Mouse (Mus musculus) gastrocnemius, adult 2 months (tissue): ENCODE measurements around the gene Patz1. TPM values are rescaled to one million over a fixed set of nuclear protein-coding genes. Genes with fewer than 3 reads are reported as not detected.

Source experiments
- DNase-seq: peaks from one replicate; pipeline ENCODE4 v3.0.0; 2022
- H3K27ac ChIP-seq: fragments of 200-600 bp; 2 replicates; pipeline ENCODE4 v1.8.1; 2022; ENCODE audit warnings: mild to moderate bottlenecking
- H3K4me3 ChIP-seq: fragments of 200-600 bp; 2 replicates; pipeline ENCODE4 v1.8.1; 2022; ENCODE audit warnings: mild to moderate bottlenecking, moderate library complexity
- CTCF ChIP-seq: fragments of 200-600 bp; IDR thresholded peaks from 2 replicates; pipeline ENCODE4 v1.8.1; 2022; ENCODE audit warnings: antibody characterized with exemption, mild to moderate bottlenecking, moderate library complexity
- intact Hi-C: fragments of 180-260 bp; cut with DNase I; formaldehyde crosslinking; loops from one replicate; pipeline ENCODE4 v1.15.1; 2025
- total RNA-seq, 2 experiments: library from RNA; stranded (reverse); gene quantifications; 2 replicates each; pipeline ENCODE4 v1.2.3; 2021

The Patz1 gene
- total RNA-seq, 2 experiments from 2014 or later = 11.9 to 17.2 TPM

DNA sequence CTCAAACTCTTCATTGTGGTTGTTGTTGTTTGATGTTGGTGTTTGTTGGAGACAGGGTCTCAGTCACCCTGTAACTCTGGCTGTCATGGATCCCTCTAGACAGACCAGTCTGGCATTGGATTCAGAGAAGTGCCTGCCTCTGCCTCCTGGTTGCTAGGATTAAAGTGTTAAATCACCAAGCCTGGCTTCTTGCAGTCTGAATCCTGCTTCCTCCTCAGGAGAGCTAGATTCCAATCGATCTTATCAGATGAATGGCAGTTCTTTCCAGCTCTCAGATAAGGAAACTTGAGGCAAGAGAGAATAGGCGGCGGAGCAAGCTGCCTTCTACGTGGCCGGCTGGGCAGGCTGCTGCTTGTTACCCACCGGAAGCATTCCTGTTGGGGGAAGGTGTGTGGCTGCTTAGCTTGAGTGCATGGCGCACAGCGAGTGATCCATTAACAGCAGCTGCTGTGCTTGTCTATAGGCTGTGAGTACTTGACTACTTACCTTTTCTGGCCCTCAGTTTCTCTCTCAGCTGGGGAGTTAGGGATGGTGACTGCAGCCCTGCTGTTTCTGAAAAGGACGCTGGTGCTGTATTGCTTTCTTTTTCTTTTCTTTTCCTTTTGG, 46.1 kb downstream of the Patz1 start:
- DNase-seq = peak; percentile 20
- H3K27ac ChIP-seq = peak overlapping the region; percentile 92
- H3K4me3 ChIP-seq = peak overlapping the region; percentile 47
- intact Hi-C loops = no loop called here
- no peak for TF ChIP-seq CTCF

DNA sequence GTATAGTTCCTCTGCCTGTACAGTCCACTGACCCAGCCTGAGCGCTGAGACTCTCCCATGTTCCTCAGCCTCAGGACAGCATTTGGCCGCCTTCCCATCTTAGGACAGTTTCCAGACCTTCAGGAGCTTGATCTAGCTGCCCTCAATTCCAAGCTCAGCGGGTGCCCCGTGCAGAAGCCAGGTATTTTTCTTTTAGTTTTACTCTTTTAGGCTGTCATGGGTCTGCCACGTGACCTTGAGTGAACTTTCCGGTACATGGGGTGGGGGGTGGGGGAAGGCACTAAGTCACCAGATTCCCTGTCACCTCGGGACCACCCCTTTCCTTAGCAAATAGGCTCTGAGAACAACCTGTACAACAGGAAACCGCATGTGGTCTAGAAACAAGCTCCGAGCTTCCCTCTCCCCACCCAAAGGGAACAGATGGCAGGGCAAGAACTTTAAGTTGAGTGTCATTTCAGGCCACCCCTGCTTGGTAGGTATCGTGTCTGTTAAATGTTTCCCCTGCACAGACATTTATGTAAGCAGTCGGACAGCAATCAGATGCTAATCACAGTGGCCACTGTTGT, 47.1 kb downstream of the Patz1 start:
- DNase-seq = peak; percentile 85
- TF ChIP-seq CTCF = no peak
- Histone ChIP-seq H3K4me3 (peak overlapping the region; percentile 47), H3K27ac (peak overlapping the region; percentile 92)
- intact Hi-C loops = no loop called here

DNA sequence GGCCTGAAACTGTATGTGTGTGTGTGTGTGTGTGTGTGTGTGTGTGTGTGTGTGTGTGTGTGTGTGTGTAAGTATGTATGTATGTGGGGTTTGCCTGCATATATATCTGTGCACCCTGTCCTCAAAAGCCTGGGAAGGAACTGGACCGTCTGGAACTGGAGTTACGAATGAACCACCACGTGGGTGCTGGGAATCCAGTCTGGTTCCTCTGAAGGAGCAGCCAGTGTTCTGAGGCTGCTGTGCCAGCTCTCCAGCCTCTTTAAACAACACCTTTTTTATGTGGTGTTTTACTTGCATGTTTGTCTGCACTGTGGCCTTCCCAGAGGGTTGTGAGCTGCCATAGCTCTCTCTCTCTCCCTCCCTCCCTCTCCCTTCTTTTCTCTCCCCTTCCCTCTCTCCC, 47.9 kb downstream of the Patz1 start:
- intact Hi-C loops = no loop called here
- TF ChIP-seq CTCF = no peak
- Histone ChIP-seq H3K4me3 (no peak overlapping the region), H3K27ac (peak overlapping the region; percentile 74)
- DNase-seq = peak; percentile 15

DNA sequence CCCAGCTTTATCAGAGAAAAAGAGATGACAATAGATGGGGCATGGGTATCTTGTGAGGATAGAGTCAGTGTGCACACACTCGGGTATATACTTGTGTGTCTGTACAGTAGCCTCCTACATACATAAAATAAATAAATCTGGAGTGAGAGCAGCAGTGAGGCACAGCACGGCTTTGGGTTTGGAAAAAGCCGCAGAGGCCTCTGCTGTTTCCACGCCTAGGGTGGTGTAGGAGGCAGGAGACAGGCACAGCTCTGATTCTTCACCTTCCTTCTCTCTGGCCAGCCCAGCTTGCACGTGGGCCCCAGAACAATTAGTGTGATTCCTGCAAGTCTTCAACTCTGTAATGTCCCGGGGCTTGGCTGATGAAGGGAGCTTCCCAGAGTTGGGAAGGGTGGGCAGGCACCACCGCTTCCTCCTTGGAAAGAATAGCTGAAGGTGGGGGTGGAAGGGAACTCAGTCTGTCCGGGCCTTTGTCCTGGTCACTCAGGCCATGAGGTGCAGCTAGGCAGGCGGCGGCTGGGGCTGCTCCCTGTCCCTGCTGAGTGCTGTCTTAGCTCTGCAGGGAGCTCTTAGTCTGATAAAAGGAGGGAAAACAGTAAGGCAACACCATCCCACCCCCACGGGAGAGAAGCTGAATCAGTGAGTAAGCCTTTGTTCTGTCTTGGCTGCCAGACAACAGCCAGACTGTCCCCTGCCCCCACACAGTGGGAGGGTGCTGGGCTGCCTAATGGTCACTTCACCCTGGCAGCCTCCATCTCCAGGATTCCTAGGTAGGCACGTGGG, 48.7 kb downstream of the Patz1 start:
- Histone ChIP-seq H3K4me3 (no peak overlapping the region), H3K27ac (peak overlapping the region; percentile 74)
- DNase-seq = peak; percentile 43
- no peak for TF ChIP-seq CTCF
- intact Hi-C loops = no loop called here

DNA sequence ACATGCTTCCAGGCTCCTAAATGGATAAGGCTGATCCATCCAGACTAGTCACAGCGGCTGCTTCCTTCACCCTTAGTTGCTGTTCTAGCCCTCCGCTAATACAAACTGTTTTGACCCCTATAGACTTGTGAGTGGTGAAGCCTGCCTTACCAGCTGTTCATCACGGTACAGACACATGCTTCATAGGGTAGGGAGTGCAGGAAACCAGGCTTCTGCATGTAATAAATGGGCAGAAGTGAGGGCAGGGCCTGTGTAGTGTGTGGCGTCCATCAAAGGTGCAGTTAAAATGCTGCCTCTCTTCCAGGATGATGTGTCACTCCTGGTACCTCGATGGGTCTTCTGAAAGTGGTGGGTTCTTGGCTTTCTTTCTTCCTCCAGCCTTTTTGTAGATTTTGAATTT, 49.3 kb downstream of the Patz1 start:
- peak overlapping the region; percentile 74 for H3K27ac ChIP-seq
- H3K4me3 ChIP-seq = no peak overlapping the region
- intact Hi-C loops = no loop called here
- peak; percentile 8 for DNase-seq
- no peak for TF ChIP-seq CTCF

DNA sequence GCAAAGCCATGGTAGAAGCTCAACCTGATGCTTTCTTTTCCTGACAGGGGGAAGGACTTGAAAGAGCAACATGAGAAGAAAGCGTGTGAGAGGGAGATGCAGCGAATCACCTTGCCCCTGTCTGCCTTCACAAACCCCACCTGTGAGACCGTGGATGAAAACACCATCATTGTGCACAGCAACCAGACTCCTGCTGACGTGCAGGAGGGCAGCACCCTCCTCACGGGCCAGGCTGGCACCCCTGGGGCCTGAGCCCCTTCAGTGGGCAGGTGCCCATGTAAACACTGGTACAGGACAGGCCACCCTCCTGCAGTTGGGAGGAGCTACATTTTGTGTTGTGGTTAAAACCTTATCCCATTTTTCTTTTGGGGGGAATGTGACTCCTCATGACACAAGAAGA, 52.8 kb downstream of the Patz1 start:
- no peak overlapping the region for H3K27ac ChIP-seq
- no peak overlapping the region for H3K4me3 ChIP-seq
- no peak for TF ChIP-seq CTCF
- intact Hi-C loops = no loop called here
- peak; percentile 18 for DNase-seq

DNA sequence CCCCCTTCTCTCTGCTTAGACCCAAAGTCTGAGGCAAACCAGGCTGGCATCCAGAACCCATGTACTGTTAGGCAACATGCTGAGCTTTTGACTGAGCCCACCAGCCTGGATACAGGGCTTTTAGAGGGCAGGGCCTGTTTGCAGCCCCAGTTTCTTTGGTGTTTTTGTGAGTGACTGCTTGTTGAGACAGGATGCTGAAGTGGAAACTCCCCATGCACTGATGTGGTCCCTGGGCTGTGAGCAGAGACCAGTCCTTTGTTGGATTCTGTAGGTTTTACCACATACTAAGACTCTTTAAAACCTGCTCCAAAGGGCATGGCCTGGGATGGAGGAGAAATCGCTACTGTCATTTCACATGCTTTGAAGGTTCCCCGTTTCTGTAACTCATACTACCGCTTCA, 56.2 kb downstream of the Patz1 start:
- peak; percentile 16 for DNase-seq
- intact Hi-C loops = loop anchor here (5.0 kb wide), 3 partner anchors 42 to 167 kb away; partner anchors contain the start of genes Limk2 and Selenom
- H3K4me3 ChIP-seq = no peak overlapping the region
- no peak overlapping the region for H3K27ac ChIP-seq
- TF ChIP-seq CTCF = no peak

DNA sequence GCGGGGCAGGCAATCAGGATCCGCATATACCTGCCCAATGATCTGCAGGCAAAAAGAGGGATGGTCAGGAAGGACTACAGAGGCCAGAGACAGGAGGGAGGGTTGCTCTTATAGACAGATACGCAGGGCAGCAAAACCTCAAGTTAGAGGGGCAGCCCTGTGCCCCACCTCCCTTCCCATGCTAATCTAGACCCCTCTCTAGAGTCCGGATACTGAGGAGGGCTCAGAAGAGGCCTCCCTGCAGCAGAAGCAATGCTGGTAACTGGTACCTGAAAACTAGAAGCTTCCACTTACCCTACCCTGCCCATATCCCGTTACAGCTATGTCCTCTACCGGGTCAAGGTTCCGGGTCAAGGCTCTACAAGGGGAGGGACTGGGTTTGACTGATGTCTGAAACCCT, 57.7 kb downstream of the Patz1 start:
- intact Hi-C loops = loop anchor here (5.0 kb wide), 3 partner anchors 41 to 166 kb away; partner anchors contain the start of genes Limk2 and Selenom
- DNase-seq = peak; percentile 10
- no peak overlapping the region for H3K27ac ChIP-seq
- H3K4me3 ChIP-seq = no peak overlapping the region
- TF ChIP-seq CTCF = no peak

DNA sequence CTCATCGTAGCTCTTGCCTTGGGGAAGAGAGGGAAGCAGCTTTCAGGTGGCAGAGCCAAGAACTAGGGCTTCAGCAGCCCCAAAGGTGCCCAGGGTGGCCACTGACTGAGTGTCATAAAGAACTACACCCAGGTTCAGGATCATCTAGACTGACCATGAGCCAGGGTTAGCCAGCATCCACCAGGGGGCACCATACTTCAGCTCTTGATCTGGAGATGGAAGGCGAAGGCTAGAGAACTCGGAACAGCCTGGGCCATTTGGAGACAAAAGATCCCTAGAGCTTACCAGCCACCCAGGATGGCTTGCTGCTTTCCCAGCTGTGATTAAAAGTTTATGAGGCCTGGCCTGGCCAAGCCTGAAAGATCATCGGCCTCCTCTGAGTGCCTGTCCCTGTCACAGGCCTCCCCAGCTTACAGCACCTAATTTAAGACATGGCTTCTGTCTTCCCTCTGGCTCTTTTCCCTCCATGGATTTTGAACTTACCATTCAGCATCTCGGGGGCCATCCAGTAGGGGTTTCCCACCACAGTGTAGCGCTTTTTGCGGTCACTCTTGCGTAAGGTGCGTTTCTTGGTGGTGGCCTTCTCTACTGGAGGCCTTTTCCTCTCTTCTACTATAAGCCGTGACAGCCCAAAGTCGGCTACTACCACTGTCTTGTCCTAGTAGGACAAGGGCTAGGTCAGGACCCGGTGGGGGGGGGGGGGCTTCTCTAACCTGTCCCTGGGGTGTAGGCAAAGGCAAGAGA, 58.6 kb downstream of the Patz1 start:
- Histone ChIP-seq H3K27ac (peak overlapping the region; percentile 57), H3K4me3 (no peak overlapping the region)
- DNase-seq = peak; percentile 90
- intact Hi-C loops = loop anchor here (5.0 kb wide), 3 partner anchors 40 to 165 kb away; partner anchors contain the start of genes Limk2 and Selenom
- TF ChIP-seq CTCF = no peak; the same call in 1 of the 2 replicates

DNA sequence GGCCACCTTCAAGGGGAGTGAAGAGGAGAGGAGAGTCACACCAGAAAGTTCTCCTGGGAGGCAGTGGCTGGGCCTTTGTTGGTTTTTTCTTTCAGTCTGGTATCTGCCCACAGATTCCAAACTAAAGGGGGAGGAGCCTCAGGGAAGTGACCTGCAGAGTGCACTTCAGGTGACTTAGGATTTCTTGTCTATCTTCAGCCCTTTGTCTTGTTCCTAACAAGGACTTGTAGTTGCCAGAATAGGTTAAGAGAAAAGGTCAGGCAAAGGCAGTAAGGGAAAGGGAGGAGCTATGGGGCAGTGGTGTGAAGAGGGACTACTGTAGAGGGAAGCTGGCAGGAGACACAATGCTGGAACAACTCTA, 59.1 kb downstream of the Patz1 start:
- intact Hi-C loops = loop anchor here (5.0 kb wide), 3 partner anchors 39 to 164 kb away; partner anchors contain the start of genes Limk2 and Selenom
- Histone ChIP-seq H3K27ac (peak overlapping the region; percentile 57), H3K4me3 (no peak overlapping the region)
- no peak for TF ChIP-seq CTCF
- DNase-seq = no peak

DNA sequence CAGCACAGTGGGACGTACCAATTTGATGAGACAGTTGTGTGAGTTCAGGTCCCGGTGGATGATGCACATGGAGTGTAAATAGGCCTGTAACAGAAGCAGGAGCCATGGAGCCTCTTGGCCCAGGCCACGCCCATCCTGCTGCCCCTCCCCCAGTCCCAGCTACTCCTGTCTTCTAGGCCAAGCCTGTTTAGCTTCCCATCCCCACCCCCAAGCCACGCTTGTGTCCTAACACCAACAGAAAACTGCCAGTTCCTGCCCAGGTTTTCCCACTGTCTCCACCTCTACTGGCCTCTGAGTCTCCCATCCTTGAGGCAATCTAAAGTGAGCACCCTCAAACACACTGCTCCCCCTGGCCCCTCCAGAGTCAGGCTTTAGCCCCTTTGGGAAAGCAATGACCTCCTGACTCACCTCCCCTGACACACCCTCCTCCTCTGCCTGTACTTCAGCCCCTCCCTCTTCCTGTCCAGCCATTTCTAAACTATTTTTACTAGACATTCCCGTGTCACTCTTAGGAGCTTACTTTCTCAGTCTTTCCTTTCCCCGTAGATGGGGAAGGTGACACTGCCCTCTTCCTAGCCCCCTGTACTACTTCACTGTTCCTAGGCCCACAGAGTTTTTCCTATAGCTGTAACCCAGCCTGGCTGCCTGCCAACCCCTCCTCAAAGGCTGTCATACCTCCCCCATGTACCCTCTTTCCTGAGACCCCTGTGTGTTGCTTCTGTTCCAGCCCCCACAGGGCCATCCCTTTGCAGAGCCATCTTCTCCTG, 60.1 kb downstream of the Patz1 start:
- H3K4me3 ChIP-seq = no peak overlapping the region
- peak; percentile 43 for DNase-seq
- no peak for TF ChIP-seq CTCF
- intact Hi-C loops = loop anchor here (5.0 kb wide), 3 partner anchors 39 to 164 kb away; partner anchors contain the start of genes Limk2 and Selenom
- peak overlapping the region; percentile 53 for H3K27ac ChIP-seq

DNA sequence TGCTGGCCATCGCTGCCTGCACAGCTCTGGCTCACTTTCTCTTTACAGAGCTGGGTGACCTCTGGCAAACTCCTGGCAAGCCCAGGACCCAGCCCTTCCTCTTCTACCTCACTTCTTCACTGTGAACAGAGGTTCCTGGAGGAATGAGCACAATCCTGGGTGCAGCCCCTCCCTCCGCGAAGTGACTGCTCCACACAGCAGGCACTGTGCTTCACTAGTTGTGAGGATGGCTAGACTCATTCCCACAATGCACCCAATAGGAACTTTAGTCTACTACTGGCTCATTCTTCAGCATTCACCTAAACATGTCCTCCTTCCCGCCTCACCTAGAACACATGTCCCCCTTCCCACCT, 60.6 kb downstream of the Patz1 start:
- Histone ChIP-seq H3K27ac (peak overlapping the region; percentile 53), H3K4me3 (no peak overlapping the region)
- TF ChIP-seq CTCF = no peak
- intact Hi-C loops = loop anchor here (5.0 kb wide), 3 partner anchors 38 to 163 kb away; partner anchors contain the start of genes Limk2 and Selenom
- DNase-seq = no peak
